Mouse (Mus musculus) erythroid progenitor cell, adult 5-6 weeks (primary cell): Measurements from ENCODE around the gene Gm7534. TPM values are rescaled to one million over a fixed set of nuclear protein-coding genes. Genes with fewer than 3 reads are reported as not detected.
A peak's percentile ranks its signal among the peaks of the same experiment; 100 is the strongest.

Experiments
- ATAC-seq: replicated peaks from 2 replicates; pipeline ENCODE4 v1.8.0; 2016; ENCODE audit warnings: moderate number of reproducible peaks, mild to moderate bottlenecking, moderate TSS enrichment, inconsistent platforms; ENCODE audit not compliant: poor library complexity, low FRiP score, severe bottlenecking
- total RNA-seq, 2 experiments: library from RNA; stranded (forward) in 1 of 2; stranded (reverse) in 1 of 2; fragments of 150-400 nt in 1 of 2; fragments of 186-747, 209-891 nt in 1 of 2; gene quantifications; 2 replicates each; pipeline versions ENCODE4 v1.2.3 to v1.2.4; 2015 to 2017; ENCODE audit warnings: low replicate concordance in 2 of 2

Gene Gm7534
- total RNA-seq (2015; ENCODE audit: low replicate concordance): not detected in 2 replicates
- total RNA-seq (2017; ENCODE audit: low replicate concordance): not detected in 2 replicates

GRCm38 (mm10) chr4:134202904-134203303 lies at the start of gene Gm7534:
Gm7534 (minus strand) TSS chr4:134203004.
- no peak for ATAC-seq

GRCm38 (mm10) chr4:134252131-134252910 lies 49.5 kb upstream of the Gm7534 start:
- no peak for ATAC-seq

GRCm38 (mm10) chr4:134251241-134252130 lies 48.7 kb upstream of the Gm7534 start:
- no peak for ATAC-seq

- no peak for ATAC-seq
These were observed 48.1 kb upstream of the Gm7534 start for GRCm38 (mm10) chr4:134250930-134251240.

GRCm38 (mm10) chr4:134250116-134250929 lies 47.5 kb upstream of the Gm7534 start:
- no peak for ATAC-seq

GRCm38 (mm10) chr4:134249651-134250050 lies 46.8 kb upstream of the Gm7534 start:
- ATAC-seq: peak; percentile 31; the same call in 1 of the 2 replicates

- ATAC-seq: no peak
These were observed 44.0 kb upstream of the Gm7534 start, which contains the start of gene Gm30191 for GRCm38 (mm10) chr4:134246719-134247258. Gm30191 (plus strand) TSS chr4:134246935.

GRCm38 (mm10) chr4:134246256-134246655 lies 43.5 kb upstream of the Gm7534 start:
- no peak for ATAC-seq

GRCm38 (mm10) chr4:134245148-134245843 lies 42.5 kb upstream of the Gm7534 start, which contains the start of gene Zfp593:
Zfp593 (minus strand) TSS chr4:134245592.
- ATAC-seq: peak; percentile 81

- no peak for ATAC-seq
These were observed 40.9 kb upstream of the Gm7534 start, which contains the start of gene E130218I03Rik for GRCm38 (mm10) chr4:134243516-134244250. E130218I03Rik (plus strand) TSS chr4:134243662.

- no peak for ATAC-seq
These were observed 35.9 kb upstream of the Gm7534 start for GRCm38 (mm10) chr4:134238686-134239085.

GRCm38 (mm10) chr4:134238279-134238651 lies 35.5 kb upstream of the Gm7534 start, which contains the start of gene Cnksr1:
Cnksr1 (minus strand) TSS chr4:134238399.
- ATAC-seq: 0 out of 2 replicates have a peak, but pooled peaks have one; percentile 16

- no peak for ATAC-seq
These were observed 34.9 kb upstream of the Gm7534 start for GRCm38 (mm10) chr4:134237582-134238278.

- ATAC-seq: no peak
These were observed 32.1 kb upstream of the Gm7534 start for GRCm38 (mm10) chr4:134234876-134235275.

GRCm38 (mm10) chr4:134230431-134230830 lies 27.6 kb upstream of the Gm7534 start:
- no peak for ATAC-seq

- no peak for ATAC-seq
These were observed 24.4 kb upstream of the Gm7534 start, which contains the start of gene Catsper4 for GRCm38 (mm10) chr4:134227194-134227593. Catsper4 (minus strand) TSS chr4:134227383.

GRCm38 (mm10) chr4:134222793-134223600 lies 20.2 kb upstream of the Gm7534 start:
- ATAC-seq: no peak
